Mouse (Mus musculus): Measurements from ENCODE around the gene Lrmda.

Gene Lrmda

DNA sequence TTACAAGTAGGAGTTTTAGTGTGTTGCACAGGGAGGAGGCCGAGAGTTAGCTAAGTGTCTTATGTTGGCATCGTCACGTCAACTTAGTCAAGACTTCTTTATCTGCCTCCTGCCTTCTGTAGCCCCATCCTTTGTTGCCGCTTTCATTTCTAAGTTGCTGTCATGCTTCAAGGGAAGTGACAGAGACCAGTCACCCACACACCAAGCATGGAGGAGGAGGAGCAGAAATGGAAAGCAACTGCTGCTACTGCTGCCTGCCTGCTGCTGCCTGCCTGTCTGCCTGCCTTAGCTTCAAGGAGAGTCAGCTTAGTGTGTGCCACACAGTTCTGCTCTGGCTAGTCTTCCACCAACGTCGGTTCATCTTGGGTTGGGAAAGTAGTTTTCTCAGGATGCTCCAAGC lies 319.7 kb downstream of the Lrmda start:
- no peak for DNase-seq

DNA sequence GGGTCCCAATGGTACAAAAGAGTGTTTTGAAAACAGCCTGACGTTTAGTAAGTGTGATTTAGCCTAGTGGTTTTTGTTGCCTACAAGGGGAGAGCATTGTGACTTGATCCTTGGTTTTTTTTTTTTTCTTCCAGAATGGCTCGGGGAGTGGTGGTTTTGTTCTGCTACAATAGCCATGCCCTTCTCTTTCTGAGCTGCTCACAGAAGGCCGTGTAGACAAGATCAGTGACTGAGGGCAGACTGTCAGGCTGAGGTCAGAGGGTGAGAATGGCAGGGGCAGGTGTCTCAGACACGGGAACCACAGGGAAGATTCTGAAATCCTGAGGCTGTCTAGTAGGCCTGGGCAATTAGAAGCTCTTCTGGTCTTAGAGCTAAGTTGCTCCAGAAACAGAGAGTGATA lies 323.8 kb downstream of the Lrmda start:
- DNase-seq: no peak

DNA sequence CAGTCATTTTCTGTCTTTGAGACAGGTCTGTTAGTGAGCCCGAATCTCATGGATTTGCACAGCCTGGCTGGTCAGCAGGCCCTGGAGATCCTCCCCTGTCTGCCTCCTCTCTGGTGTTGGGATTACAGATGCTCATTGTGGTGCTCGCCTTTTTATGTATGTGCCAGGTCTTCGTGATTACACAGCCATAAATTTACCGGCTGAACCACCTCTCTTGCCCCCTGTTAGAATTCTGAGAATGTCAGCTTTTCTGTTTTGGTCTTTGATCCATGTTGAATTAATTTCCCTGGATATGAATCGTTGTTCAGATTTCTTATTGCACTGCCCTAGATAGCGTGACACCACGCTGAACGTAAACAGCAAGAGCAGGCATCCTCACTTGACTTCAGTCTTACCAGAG lies 325.7 kb downstream of the Lrmda start:
- DNase-seq: no peak

DNA sequence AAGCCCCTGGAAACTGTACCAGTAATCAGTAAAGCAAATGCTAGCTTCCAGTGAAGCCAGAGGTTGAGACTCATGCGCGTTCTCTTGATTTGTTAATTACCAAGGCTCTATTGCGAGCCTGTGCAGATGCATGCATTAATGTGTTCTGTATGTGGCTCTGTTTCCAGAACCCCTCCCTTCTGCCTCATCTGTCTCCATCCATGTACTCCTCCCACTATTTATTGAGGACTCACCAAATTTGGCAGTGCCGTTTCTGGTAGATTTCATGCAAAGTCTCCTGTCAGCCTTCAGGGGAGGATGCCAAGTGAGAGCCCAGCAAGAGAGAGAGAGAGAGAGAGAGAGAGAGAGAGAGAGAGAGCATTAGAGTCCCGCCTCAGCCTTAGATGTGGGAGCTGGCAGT lies 334.1 kb downstream of the Lrmda start:
- no peak for DNase-seq

DNA sequence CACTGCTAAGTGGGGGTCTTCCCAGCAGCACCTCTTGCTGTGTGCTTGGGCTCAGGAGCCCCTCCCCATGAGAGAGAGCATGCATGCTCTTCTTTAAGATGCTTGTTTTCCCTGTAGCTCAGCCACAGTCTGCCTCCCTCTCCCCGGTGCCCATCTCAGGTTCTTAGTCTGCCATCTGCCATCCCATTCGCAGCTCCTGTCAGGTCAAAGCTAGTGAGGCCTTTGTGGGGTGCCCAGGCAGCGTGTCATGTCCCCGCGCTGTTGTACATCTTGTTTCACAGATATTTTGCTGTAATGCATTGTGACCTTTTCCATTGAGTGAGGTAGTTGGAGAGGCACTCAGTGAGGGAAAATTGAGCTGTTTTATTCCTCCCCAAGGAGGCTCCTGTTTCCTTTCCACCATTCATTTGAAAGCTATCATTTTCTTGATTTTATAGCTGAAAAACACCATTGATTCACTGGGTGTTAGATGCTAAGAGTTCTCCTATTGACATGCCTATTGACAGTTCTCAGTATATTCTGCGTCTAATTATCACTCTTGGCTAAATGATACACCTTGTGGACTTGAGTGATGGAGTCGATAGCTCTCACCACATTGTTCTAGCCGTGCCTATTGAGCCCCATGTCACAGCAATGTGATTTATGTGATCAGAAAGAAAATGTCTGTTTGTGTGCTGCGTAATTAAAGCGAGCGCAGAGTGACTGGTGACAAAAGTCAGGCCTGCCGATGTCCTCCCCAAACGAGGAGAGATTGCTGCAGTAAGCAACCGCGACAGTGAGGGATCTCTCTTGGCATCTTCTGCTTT lies 335.5 kb downstream of the Lrmda start:
- DNase-seq: no peak

DNA sequence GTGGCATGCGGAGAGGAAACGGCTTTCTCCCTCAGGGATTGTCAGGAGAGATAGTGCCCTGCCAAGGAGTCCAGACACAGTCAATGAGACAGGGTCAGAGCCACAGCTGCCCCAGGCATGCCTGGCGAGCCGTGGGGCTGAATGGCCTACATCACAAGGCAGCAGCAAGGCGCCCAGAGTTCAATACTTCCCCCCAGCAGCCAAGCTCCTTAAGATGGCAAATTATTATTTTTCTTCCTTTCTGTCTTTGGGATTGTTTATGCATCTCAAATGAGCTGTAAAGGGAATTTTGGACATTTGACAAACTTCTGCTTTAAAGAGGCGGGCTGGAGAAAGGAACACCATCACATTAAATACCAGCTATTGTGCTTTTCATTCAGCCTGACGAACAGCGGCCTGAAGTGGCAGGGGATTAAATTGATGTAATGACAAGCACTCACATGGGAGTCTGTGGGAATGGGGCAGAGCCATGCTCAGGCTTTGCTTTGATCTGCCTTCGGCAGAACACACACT lies 338.5 kb downstream of the Lrmda start:
- DNase-seq: no peak

DNA sequence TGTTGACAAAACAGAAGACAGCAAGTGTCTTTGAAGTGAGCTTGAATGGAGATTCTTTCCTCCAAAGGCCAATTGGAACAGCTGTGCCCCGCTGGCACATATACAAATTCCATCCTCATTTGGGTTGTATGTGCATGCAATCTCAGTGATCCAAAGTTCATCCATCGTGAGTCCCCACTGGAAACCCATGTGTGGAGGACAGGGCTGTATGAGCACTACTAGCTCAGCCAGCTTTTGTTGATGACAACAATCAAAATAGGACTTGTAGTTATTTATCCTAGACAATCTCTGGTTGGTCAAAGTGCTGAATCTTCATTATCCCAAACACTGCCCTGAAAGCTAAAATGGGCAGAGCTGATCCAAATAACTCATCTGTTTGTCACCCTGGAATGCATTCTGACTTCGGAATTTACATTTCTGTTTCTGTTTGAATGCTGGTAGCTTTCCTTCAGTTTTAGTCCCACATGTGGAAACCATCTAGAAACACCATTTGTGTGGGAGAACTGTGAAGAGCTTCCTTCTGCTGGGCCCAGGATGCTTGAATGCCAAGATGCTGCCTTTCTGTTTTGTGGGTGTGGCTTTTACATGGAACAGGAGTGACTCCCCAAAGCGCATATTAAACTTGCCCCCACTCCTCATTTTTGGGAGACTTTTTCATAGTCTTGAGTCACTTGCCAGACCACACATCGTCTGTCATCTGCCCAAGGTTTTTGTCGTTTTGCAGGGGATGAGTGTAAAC lies 344.7 kb downstream of the Lrmda start:
- DNase-seq: no peak

DNA sequence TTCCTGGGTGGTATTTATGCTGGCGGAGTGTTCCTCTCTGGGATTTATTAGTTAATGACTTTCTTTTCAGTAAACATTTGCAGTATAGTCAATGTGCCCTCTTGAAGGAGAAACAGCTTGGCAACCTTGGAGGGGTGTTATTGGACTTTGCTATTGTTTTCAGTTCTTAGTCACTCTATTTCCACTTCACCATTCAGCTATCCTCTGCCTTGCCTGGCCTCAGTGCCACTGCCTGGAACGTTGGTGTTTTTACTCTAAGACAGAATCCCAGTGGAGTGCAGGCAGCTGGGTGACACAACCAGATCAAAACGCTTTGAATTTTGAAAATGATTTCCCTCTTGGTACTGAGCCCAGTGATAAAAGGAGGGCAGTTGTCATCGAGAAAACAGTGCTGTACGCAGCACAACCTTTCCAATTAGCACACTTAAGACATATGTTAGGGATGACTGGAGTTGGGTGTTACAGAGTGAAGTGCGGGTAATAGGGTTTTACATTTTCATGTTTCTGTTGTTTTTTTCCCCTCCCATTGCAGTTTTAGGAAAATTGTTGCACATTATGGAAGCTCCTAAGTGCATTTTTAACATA lies 345.4 kb downstream of the Lrmda start:
- no peak for DNase-seq

DNA sequence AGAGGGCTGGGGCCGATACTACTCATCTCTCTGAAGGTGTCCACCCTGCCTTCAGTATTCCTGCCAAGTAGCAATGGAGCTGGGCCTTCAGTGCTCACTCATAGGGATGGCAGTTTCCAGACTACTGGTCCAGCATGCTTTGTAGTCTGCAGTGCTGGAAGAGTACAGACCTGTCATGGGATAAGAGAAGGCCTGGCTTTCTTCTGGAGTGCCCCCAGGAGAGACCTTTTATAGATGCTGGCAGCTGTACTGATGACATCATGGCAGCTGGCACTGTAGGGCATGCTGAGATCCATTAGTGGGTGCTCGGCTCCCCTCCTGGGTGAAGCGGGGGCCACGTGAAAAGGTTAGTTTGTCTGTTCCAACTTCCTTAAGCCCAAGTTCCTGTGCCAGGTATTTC lies 348.1 kb downstream of the Lrmda start:
- no peak for DNase-seq

DNA sequence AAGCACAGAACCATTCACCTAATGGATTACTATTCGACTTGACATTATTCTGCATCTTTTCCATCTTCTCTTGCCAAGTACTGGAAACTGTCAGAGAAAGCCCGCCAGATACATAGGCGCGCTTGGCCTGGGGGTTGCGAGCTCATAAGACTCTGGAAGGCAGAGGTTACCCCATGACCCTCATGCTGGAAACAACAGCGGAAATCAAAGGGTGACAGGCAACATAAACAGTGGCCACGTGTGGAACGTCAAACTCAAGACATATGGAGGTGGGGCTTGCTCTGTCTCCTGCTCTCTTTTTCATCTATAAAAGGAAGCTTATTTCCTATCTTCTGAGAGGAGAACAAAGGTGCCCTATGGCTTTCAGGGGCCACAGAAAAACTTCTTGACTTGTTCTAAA lies 351.6 kb downstream of the Lrmda start:
- DNase-seq: no peak

DNA sequence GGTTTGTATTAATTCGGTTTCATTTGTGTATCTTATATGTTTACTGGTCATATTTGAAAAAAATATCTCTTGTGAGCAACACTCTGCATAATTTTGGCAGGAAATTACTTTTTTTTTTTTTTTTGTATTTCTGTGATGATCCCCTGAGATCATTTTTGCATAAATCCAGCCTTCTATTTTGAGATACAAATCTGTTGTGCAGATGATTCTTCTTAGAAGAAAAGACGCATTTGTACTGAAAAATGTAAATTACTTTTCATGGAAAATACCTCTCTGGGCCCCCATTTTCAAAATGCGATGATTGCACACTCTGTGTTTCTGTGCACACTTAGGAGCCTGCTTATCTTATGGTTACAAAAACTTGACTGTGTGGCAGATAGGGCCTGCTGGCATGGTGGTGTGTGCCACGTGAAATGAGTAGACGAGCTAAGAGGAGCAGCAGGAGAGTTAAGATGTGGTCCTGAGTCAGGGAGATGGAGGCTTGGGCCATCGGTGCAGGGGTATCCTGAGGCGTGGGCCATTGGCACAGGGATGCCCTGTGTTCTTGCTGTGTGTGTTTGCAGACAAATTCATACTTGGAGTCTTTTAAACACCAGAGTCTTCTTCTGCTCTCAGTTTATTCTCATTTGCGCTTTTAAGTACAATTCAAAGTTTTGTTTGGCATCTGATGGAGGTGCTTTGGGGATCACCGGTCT lies 353.3 kb downstream of the Lrmda start:
- DNase-seq: no peak

DNA sequence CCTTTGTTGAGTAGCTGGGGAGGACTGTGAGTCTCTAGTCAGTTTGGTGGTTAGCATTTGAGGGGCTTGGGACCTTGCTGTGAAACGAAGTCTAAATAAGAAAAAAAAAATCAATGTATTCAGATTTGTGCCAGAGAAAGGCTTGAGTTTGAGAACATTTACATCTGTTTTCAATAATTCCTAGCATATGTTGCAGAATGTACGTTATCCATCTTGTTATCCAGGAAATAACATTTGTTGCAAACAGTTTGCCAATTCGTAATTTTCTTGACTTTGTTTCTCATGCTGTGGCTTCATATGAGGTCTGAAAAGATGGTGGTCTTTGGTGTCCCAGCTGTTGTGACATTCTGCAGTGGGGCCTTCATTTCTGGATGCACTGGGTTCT lies 353.8 kb downstream of the Lrmda start:
- DNase-seq: no peak

DNA sequence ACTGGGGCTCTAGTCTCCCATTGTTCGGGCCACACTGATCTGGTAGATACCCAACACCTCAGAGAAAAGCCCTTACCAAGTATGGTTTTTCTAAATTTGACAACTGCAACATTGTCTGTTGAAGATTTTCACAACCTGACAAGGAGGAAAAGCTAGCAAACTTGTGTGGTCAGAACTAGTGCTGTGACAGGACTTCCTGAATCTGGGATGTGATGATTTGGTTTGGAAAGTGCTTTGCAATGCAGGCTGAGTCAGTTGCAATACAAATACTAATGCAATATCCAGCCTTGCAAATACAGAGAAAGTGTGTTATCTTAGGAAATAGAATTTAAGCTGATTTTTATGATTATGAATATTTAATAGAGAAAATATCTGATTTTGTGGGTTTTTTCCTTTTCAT lies 357.6 kb downstream of the Lrmda start:
- DNase-seq: no peak

DNA sequence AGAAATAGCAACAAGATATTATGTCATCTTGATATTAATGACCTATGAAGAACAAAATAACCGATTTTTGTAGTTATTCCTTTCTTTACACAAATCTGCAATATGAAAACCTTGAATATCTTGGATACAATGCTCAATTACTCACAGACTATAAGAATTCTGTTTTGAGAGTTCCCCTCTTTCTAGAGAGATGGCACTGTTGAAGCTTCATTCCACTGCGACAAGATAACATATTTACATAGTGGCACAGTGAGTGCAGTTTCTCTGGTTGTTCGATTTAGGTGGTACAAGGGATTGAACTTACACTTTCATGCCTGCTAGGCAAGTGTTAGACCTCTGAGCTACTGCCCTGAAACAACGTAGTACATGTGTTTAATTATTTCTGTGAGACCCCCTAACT lies 362.6 kb downstream of the Lrmda start:
- no peak for DNase-seq

DNA sequence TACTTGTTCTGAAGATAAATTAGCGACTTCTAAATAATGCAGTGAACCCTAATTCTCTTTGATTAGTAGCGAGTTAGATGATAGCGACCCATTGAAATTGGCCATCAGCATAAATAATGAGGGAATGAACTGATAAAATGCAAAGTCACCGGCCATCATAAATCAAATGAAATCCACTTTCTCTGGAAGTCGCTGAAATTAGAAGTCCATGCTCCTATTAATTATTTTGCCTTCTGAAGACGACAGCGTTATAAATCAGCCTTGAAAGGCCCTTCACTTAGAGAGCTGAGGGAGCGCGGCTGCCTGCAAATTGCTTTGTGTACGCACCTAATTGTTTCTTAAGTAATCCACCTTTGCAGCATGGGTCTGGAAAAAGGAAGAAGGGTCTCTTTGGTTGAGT lies 374.1 kb downstream of the Lrmda start:
- DNase-seq: no peak

DNA sequence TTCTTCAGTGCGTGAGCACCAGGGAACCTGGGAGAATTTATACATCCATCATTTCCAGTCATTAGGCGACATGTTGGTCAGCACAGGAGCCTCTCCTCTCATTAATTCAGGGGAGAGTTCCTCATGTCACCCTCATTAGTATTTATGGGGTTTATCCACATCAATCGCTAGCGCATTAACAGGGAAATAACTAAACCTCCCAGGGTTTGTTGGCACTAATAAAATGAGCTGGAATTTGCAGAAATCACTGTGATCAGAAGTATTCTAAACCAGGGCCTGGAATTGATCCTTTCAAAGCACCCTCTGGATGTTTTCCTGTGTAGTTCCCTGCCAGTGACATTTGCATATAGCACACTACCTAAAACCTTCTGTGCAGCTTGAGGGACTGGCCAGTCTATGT lies 382.9 kb downstream of the Lrmda start:
- DNase-seq: no peak

DNA sequence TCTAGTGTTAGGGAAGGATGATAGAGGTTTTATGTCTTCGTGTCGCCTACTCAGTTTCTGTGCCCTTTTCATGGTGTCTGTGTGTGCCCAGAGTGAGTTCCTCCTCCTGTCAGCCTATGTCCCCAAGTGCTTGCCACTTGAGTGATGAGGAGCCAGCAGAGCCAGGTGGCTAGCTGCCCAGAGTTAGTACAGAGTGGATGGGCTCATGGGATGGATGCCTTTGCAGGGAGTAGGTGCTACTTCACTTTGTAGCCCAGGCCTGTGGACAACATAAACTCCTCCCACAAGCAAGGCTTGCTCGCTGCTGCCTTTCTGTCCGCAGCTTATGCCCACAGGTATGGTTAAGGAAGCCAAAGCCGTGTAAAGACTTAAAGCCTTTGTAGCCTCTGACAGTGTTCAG lies 387.1 kb downstream of the Lrmda start:
- no peak for DNase-seq

DNA sequence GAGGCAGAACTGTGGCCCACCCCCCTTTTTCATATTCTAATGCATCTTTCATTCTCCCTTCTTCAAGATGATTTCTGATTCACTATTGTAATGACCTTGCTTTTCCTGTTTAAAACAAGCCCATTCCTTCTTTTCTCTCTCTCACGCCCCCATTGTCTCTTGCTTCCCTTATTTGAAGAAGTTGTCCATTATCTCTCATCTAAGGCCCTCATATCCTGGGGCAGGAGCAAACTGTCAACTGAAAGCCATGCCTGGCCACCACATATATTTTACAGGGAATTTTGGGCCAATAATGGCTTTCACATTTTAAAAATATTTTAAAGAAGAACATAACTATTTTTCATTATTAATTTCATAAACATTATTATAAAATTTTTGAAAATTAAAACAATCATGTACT lies 391.3 kb downstream of the Lrmda start:
- DNase-seq: no peak

DNA sequence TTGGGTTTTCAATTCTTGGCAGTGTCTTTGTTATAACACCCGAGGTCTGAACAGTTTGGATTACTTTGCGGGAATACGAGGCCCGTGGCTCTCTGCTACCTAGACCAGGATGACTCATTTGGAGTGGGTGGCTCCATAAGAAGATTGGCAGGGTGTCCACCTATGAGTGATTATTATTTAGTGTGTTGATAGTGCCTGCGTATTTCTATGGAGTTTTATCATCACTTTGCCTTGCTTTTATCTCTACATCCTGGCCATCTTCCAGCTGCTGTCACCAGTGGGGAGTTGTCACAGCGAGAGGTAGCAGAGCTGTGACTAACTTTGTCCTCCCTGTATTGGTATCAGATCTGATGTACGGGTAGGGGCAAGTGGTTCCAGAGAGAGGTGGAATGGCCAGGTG lies 393.7 kb downstream of the Lrmda start:
- no peak for DNase-seq

DNA sequence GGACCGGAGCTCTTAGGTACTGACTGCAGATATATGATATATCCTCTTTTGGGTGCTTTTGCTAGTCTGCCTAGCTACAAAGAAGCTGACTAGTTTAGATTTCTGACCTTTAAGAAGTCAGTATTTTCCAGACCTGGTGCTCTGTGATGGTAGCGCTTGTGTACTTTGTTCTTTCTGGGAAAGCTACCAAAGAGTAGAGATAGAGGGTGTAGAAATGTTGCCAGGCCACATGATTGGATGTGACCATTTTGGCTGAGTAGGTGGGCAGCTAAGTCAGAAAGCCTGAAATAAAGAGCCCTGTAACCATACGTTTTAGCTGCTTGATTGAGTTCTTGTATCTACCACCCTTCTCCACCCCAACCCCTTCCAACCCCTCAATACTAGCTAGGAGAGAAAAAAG lies 398.2 kb downstream of the Lrmda start:
- DNase-seq: no peak

DNA sequence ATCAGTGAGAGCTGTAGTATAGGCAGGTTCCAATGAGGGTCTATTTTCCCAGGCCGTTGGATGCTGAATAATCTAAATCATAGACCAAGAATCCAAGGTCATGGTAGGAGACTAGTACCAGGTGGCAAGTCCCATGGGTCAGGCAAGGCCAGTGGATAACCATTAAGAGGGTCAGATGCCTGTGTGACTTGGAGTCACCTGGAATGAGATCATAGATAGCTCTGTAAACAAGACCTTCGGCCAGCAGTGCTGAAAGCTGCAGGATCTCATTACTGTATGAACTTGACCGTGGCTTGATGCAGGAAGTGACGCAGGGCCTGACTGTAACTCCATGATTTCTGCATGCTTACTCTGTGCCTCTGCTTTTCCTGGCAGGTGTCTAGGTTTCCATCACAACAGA lies 402.2 kb downstream of the Lrmda start:
- no peak for DNase-seq

DNA sequence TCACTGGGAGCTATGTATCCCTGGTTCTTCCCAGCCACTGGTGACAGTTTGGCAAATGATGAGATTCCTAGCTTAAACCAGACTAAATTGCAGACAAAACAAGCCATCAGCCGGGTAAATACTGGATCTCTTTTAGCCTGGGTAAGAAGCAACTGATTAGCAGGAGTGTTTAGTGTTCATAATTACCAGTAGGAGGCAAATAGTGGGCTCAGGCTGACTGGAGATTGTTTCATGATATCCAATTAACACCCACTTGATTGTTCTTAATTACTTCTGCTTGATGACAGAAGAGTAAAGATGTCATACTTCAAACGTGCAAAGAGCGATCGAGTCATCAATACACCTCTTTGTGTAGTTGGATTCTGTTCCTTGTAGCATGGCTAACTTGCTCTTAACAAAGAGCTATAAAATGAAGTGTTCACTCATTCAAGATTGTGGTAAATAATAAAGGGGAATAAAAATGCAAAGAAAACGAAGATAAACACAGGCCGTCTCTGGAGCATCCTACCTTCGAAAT lies 405.6 kb downstream of the Lrmda start:
- DNase-seq: no peak

DNA sequence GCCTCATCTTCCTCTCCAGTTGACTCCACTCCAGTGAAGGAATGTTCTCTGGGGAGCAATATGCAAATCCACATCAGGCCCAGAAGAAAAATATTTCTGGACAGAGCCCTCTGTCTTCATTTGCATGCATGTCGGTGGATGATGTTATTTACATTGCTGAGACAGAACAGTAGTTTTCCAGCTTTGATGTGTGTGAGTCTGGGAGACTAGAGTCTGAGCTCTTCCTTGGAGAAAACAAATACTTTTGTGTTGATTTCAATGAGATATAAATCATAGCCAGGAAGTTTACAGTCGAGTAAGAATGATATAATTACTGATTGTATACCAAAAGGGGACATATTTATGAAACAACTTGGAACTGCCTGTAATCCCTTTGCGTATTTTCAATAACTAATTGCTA lies 415.9 kb downstream of the Lrmda start:
- DNase-seq: no peak
